Mouse (Mus musculus) left cerebral cortex, postnatal 10 days (tissue): ENCODE results near the gene 3100002H09Rik. TPM values are rescaled to one million over a fixed set of nuclear protein-coding genes. Genes with fewer than 3 reads are reported as not detected.
A peak's percentile ranks its signal among the peaks of the same experiment; 100 is the strongest.

Experiments
- DNase-seq, 2 experiments: peaks; one replicate each; pipeline ENCODE4 v3.0.0; 2021 to 2022; ENCODE audit warnings: low spot score in 2 of 2, mixed read lengths in 1 of 2; ENCODE audit errors: extremely low spot score in 1 of 2
- intact Hi-C: fragments of 180-260 bp; cut with DNase I; formaldehyde crosslinking; loops from one replicate; pipeline ENCODE4 v1.15.1; 2025
- total RNA-seq, 2 experiments: library from RNA; stranded (reverse); gene quantifications; 2 replicates each; pipeline ENCODE4 v1.2.3; 2021

Gene 3100002H09Rik
- total RNA-seq, 2 experiments from 2014 or later = 0.54 to 0.71 TPM

DNA sequence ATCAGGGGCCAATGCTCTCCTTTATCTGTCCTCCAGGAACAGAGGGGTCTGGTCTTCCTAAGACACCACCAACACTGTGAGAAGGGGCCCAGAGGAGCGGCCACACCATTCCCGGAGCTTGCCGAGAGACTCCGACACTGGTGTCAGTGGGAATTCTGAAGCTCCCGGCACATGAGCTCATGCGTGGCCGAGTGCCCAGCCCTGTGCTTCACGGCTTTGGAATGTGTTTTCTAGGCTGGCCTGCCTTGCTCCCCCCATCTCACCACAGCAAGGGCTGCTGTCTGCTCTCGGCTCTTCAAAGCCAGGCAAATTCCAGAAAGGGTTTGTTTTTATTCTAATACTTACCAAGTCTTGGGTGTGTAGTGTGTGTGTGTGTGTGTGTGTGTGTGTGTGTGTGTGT, 39.6 kb downstream of the 3100002H09Rik start:
- peak in 1 of 2 experiments; percentile 72 for DNase-seq
- intact Hi-C loops = loop anchor here (10.0 kb wide), 2 partner anchors 166 to 366 kb away; no protein-coding TSS in a partner anchor

DNA sequence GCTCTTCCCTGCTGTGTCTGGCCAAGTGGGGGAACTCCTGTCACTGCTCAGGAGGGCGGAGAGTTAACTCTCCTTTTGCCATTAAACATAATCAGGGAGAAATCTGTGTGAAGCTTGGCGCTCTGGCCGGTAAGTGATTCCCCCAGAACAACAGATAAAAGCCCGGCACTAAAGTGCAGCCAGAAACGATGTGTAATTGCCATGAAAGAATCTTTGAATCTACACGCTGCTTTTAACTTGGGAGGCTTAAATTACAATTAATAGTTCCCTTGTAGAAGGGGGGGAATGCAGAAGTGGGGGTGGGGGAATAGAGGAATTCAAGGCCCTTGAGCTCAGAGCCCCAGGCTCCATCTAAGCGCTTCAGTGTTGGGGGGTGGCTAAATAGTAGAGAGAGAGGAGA, 40.9 kb downstream of the 3100002H09Rik start:
- intact Hi-C loops = loop anchor here (5.0 to 10.0 kb wide), 3 partner anchors 88 to 365 kb away; partner anchors contain the start of gene Pou3f1
- no peak for DNase-seq

DNA sequence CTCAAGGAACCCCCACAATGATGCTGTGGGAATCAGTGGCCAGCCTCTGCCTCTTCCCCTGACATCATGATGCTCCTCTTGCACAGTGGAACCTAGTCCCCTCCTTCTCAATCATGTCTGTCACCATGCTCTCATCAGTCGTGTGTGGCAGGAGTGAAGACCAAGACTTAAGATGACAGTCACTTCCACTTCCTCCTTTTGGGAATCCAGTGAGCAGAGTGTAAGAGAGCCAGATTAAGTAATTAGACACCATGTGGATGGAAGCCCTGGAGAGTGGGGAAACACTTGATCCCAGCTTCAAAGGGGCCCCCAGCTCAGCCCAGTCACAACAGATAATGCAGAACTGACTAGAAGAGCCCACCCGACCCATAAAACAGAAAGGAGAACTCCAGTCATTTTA, 47.2 kb downstream of the 3100002H09Rik start:
- intact Hi-C loops = no loop called here

DNA sequence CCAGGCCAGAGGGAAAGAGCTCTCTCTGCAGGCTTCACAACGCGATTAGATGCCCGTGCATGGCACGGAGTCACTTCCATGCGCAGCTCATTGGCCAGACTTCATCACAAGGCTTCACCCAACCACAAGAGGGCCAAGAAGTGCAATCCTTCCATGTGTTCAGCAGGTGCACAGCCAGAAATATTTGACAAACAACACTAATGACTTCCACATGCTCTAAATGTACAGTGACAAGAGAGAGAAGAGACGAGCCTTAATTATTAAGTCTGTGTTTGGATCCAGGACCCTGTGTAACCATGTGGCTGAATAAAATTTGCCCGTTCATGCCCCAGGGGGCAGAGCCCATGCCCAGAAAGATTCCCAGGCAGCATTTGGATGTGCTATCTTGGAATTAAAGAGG, 47.9 kb downstream of the 3100002H09Rik start:
- intact Hi-C loops = no loop called here
- DNase-seq = no peak

More for the DNA sequence above, 47.2 kb downstream of the 3100002H09Rik start:
- DNase-seq = no peak

Other genes with a start within 250 kb of the 3100002H09Rik start
- 10 to 100 TPM; 31.3 to 33.5 TPM for gene Pou3f1, start 46.0 kb upstream of the 3100002H09Rik start, total RNA-seq
- 10 to 100 TPM; 15.2 to 15.8 TPM for gene Utp11, start 82.8 kb upstream of the 3100002H09Rik start, total RNA-seq
- 1 to 10 TPM; 3.8 to 4.5 TPM for gene Fhl3, start 89.9 kb upstream of the 3100002H09Rik start, total RNA-seq
- gene Sf3a3, start 104.0 kb upstream of the 3100002H09Rik start, total RNA-seq = 10 to 100 TPM; 36.3 to 36.6 TPM
- gene Inpp5b, start 131.0 kb upstream of the 3100002H09Rik start, total RNA-seq = 10 to 100 TPM; 34.8 to 38.5 TPM
- 10 to 100 TPM; 22.8 to 24.4 TPM for gene Mtf1, start 191.3 kb upstream of the 3100002H09Rik start, total RNA-seq
- 10 to 100 TPM; 27.9 to 33.3 TPM for gene Yrdc, start 239.9 kb upstream of the 3100002H09Rik start, total RNA-seq
- gene 1110065P20Rik, start 240.4 kb upstream of the 3100002H09Rik start, total RNA-seq = 10 to 100 TPM; 87.8 to 97.6 TPM